Comparison of ENCODE assay signal across 17 mouse cellular contexts in genomic region chr15:63553597-63553996, GRCm38 (mm10).
DNase-seq lines count a peak whose midpoint lies in the region; ATAC-seq lines count a peak whose summit lies in the region.
"Had no signal": no experiment of that assay in that cellular context is flagged by ENCODE, and none has a peak within 500 bp of the region (broad histone marks: within the 10 kb centered on the region; RNA-seq: fewer than 3 reads in every experiment).

No protein-coding gene starts in this region.

- no peaks in the 10 kb centered on the region for H3K36me3 ChIP-seq in intestine, embryonic 14.5 days (ENCODE audit: control insufficient read depth, insufficient read depth, low read length)
- no peaks in the 10 kb centered on the region for H3K36me3 ChIP-seq in intestine, embryonic 15.5 days
- H3K36me3 ChIP-seq in stomach, embryonic 16.5 days (ENCODE audit: control insufficient read depth, insufficient read depth, low read length) = no peaks in the 10 kb centered on the region
- H3K36me3 ChIP-seq: forebrain, embryonic 10.5 days; heart, embryonic 12.5 days; hindbrain, embryonic 13.5 days; liver, embryonic 15.5 days; midbrain, embryonic 15.5 days had no signal

- H3K27me3 ChIP-seq in intestine, embryonic 14.5 days (replicated peaks; ENCODE audit: control insufficient read depth, insufficient read depth, low read length) = no peaks in the 10 kb centered on the region
- no peaks in the 10 kb centered on the region for H3K27me3 ChIP-seq in intestine, embryonic 15.5 days (replicated peaks)
- H3K27me3 ChIP-seq in stomach, embryonic 16.5 days (ENCODE audit: control insufficient read depth, insufficient read depth, low read length) = no peaks in the 10 kb centered on the region
- H3K27me3 ChIP-seq: heart, embryonic 12.5 days; hindbrain, embryonic 13.5 days; liver, embryonic 15.5 days; midbrain, embryonic 15.5 days had no signal

- WGBS in intestine, embryonic 14.5 days = 66% methylated on average over 5 of the region's 5 CpGs
- WGBS in intestine, embryonic 15.5 days = 72% methylated on average over 5 of the region's 5 CpGs
- WGBS in stomach, embryonic 16.5 days = 54% methylated on average over 5 of the region's 5 CpGs

- no peak overlapping the region for H3K4me2 ChIP-seq in intestine, embryonic 14.5 days (ENCODE audit: low read length)
- no peak overlapping the region for H3K4me2 ChIP-seq in intestine, embryonic 15.5 days (replicated peaks)
- H3K4me2 ChIP-seq in stomach, embryonic 16.5 days (ENCODE audit: low read depth, low read length) = no peak overlapping the region
- H3K4me2 ChIP-seq: heart, embryonic 12.5 days; hindbrain, embryonic 13.5 days; liver, embryonic 15.5 days; midbrain, embryonic 15.5 days had no signal

- no peaks in the 10 kb centered on the region for H3K4me1 ChIP-seq in intestine, embryonic 14.5 days (replicated peaks; ENCODE audit: control insufficient read depth, insufficient read depth, low read length)
- H3K4me1 ChIP-seq in intestine, embryonic 15.5 days (replicated peaks) = no peaks in the 10 kb centered on the region
- no peaks in the 10 kb centered on the region for H3K4me1 ChIP-seq in stomach, embryonic 16.5 days (ENCODE audit: control insufficient read depth, insufficient read depth, low read length)
- H3K4me1 ChIP-seq: forebrain, embryonic 10.5 days; heart, embryonic 12.5 days; hindbrain, embryonic 13.5 days; liver, embryonic 15.5 days; midbrain, embryonic 15.5 days had no signal

- H3K9ac ChIP-seq in intestine, embryonic 14.5 days (ENCODE audit: low read length) = no peak overlapping the region
- H3K9ac ChIP-seq in intestine, embryonic 15.5 days = no peak overlapping the region
- no peak overlapping the region for H3K9ac ChIP-seq in stomach, embryonic 16.5 days (ENCODE audit: low read length)
- H3K9ac ChIP-seq: heart, embryonic 12.5 days; hindbrain, embryonic 13.5 days; liver, embryonic 15.5 days; midbrain, embryonic 15.5 days had no signal

- no peak for ATAC-seq in intestine, embryonic 14.5 days (replicated peaks; ENCODE audit: low FRiP score, low TSS enrichment, low read depth)
- no peak for ATAC-seq in intestine, embryonic 15.5 days
- ATAC-seq in stomach, embryonic 16.5 days (ENCODE audit: insufficient read depth, low FRiP score) = no peak
- ATAC-seq: midbrain, embryonic 15.5 days had no signal

- H3K27ac ChIP-seq in intestine, embryonic 14.5 days (ENCODE audit: low read depth) = peak overlapping the region; percentile 47; the same call in 1 of the 2 replicates
- no peak overlapping the region for H3K27ac ChIP-seq in intestine, embryonic 15.5 days
- peak overlapping the region; percentile 52; the same call in 1 of the 2 replicates for H3K27ac ChIP-seq in stomach, embryonic 16.5 days (ENCODE audit: low read length)
- H3K27ac ChIP-seq: forebrain, embryonic 10.5 days; hindbrain, embryonic 13.5 days; liver, embryonic 15.5 days; midbrain, embryonic 15.5 days had no signal

- no peak overlapping the region for H3K4me3 ChIP-seq in intestine, embryonic 14.5 days (ENCODE audit: low read depth, low read length)
- no peak overlapping the region for H3K4me3 ChIP-seq in intestine, embryonic 15.5 days (replicated peaks)
- H3K4me3 ChIP-seq in stomach, embryonic 16.5 days (replicated peaks; ENCODE audit: low read length) = no peak overlapping the region
- H3K4me3 ChIP-seq: forebrain, embryonic 10.5 days; heart, embryonic 12.5 days; hindbrain, embryonic 13.5 days; liver, embryonic 15.5 days; midbrain, embryonic 15.5 days had no signal

- no peak for DNase-seq in intestine, embryonic 14.5 days (ENCODE audit: low spot score)
- DNase-seq in right cerebral cortex, adult 18-20 months = peak; percentile 7
- DNase-seq in right cerebral cortex, postnatal 4 days = no peak
- peak; percentile 51 for DNase-seq in fibroblast of lung, adult 2 months (ENCODE audit: low read depth)
- no peak for DNase-seq in embryo, embryonic 10 days (ENCODE audit: low spot score)
- no peak for DNase-seq in adrenal gland, postnatal 14 days
- DNase-seq: cerebellum, adult 9-10 months; kidney, adult 18-20 months; layer of hippocampus, adult 9-11 months; retina, postnatal 1 day had no signal

- no peaks in the 10 kb centered on the region for H3K9me3 ChIP-seq in intestine, embryonic 14.5 days (ENCODE audit: control insufficient read depth, low read length)
- no peaks in the 10 kb centered on the region for H3K9me3 ChIP-seq in intestine, embryonic 15.5 days
- no peaks in the 10 kb centered on the region for H3K9me3 ChIP-seq in stomach, embryonic 16.5 days (replicated peaks; ENCODE audit: control insufficient read depth, low read length)
- H3K9me3 ChIP-seq: forebrain, embryonic 10.5 days; heart, embryonic 12.5 days; hindbrain, embryonic 13.5 days; liver, embryonic 15.5 days; midbrain, embryonic 15.5 days had no signal

Comparison
In these comparisons a context has a peak if more than half of its experiments do, and no peak if none do; other contexts are left out.
1. DNase-seq: peak in right cerebral cortex, adult 18-20 months (single experiment) and fibroblast of lung, adult 2 months (single experiment); none in intestine, embryonic 14.5 days (single experiment), right cerebral cortex, postnatal 4 days (single experiment), embryo, embryonic 10 days (single experiment) and adrenal gland, postnatal 14 days (single experiment).